Mouse (Mus musculus): ENCODE measurements around the gene Gm49450. TPM values are rescaled to one million over a fixed set of nuclear protein-coding genes. Genes with fewer than 3 reads are reported as not detected.
A peak's percentile ranks its signal among the peaks of the same experiment; 100 is the strongest.
"Not testable (repeated sequence)": the region's sequence is repeated elsewhere in the genome, so short reads cannot be mapped to it uniquely, and the experiment has no call there.

Gm49450 gene
- polyA plus RNA-seq, 1 experiment from 2014 or later, result not detected

- H3K9ac ChIP-seq, result peak overlapping the region; percentile 32; the same call in 1 of the 2 replicates
- H3K4me1 ChIP-seq (replicated peaks), result peaks cover 15% of the 10 kb centered on the region
- peak overlapping the region; percentile 61 for H3K4me2 ChIP-seq
- peak overlapping the region; percentile 86 for H3K4me3 ChIP-seq
- not testable (repeated sequence) for ATAC-seq (replicated peaks; ENCODE audit: insufficient number of reproducible peaks, insufficient read depth, low FRiP score, low read depth); H3K27me3 ChIP-seq; H3K36me3 ChIP-seq; H3K9me3 ChIP-seq (replicated peaks)
- WGBS, result 74% methylated on average over 11 of the region's 15 CpGs
- H3K27ac ChIP-seq, result peak overlapping the region; percentile 97
Observed at GRCm38 (mm10) chr15:98951122-98952062, 2.0 kb downstream of the Gm49450 start.

- no peak for ATAC-seq (replicated peaks; ENCODE audit: insufficient number of reproducible peaks, insufficient read depth, low FRiP score, low read depth)
- no peak overlapping the region for H3K4me2 ChIP-seq
- no peak overlapping the region for H3K4me3 ChIP-seq
- no peak overlapping the region for H3K9ac ChIP-seq
- no peaks in the 10 kb centered on the region; the same call in 1 of the 2 replicates for H3K36me3 ChIP-seq
- H3K27me3 ChIP-seq, result no peaks in the 10 kb centered on the region
- H3K9me3 ChIP-seq (replicated peaks), result no peaks in the 10 kb centered on the region
- H3K27ac ChIP-seq, result no peak overlapping the region
- 68% methylated on average over 3 of the region's 3 CpGs for WGBS
- peaks cover 11% of the 10 kb centered on the region for H3K4me1 ChIP-seq (replicated peaks)
Observed at GRCm38 (mm10) chr15:98949607-98949892, 3.8 kb downstream of the Gm49450 start.

- Histone ChIP-seq H3K36me3 (no peaks in the 10 kb centered on the region; the same call in 1 of the 2 replicates), H3K27ac (no peak overlapping the region), H3K9ac (no peak overlapping the region), H3K4me1 (replicated peaks) (peaks cover 8% of the 10 kb centered on the region), H3K4me2 (no peak overlapping the region), H3K9me3 (replicated peaks) (no peaks in the 10 kb centered on the region), H3K4me3 (no peak overlapping the region), H3K27me3 (no peaks in the 10 kb centered on the region)
- ATAC-seq (replicated peaks; ENCODE audit: insufficient number of reproducible peaks, insufficient read depth, low FRiP score, low read depth), result no peak
- 73% methylated on average over 6 of the region's 6 CpGs for WGBS
Observed at GRCm38 (mm10) chr15:98948857-98949606, 4.3 kb downstream of the Gm49450 start.

- peaks cover 7% of the 10 kb centered on the region for H3K4me1 ChIP-seq (replicated peaks)
- no peak overlapping the region for H3K27ac ChIP-seq
- no peaks in the 10 kb centered on the region for H3K9me3 ChIP-seq (replicated peaks)
- no peak overlapping the region for H3K9ac ChIP-seq
- no peak for ATAC-seq (replicated peaks; ENCODE audit: insufficient number of reproducible peaks, insufficient read depth, low FRiP score, low read depth)
- no peak overlapping the region for H3K4me2 ChIP-seq
- no peak overlapping the region for H3K4me3 ChIP-seq
- H3K36me3 ChIP-seq, result no peaks in the 10 kb centered on the region; the same call in 1 of the 2 replicates
- H3K27me3 ChIP-seq, result no peaks in the 10 kb centered on the region
Observed at GRCm38 (mm10) chr15:98948382-98948781, 5.0 kb downstream of the Gm49450 start.

GRCm38 (mm10) chr15:98947884-98948283 lies 5.5 kb downstream of the Gm49450 start:
- Histone ChIP-seq H3K36me3 (no peaks in the 10 kb centered on the region; the same call in 1 of the 2 replicates), H3K27ac (no peak overlapping the region), H3K4me3 (no peak overlapping the region), H3K27me3 (no peaks in the 10 kb centered on the region), H3K9ac (no peak overlapping the region), H3K4me1 (replicated peaks) (peaks cover 7% of the 10 kb centered on the region), H3K9me3 (replicated peaks) (no peaks in the 10 kb centered on the region), H3K4me2 (no peak overlapping the region)
- ATAC-seq (replicated peaks; ENCODE audit: insufficient number of reproducible peaks, insufficient read depth, low FRiP score, low read depth), result no peak
- WGBS, result 41% methylated on average over 3 of the region's 3 CpGs

DNA sequence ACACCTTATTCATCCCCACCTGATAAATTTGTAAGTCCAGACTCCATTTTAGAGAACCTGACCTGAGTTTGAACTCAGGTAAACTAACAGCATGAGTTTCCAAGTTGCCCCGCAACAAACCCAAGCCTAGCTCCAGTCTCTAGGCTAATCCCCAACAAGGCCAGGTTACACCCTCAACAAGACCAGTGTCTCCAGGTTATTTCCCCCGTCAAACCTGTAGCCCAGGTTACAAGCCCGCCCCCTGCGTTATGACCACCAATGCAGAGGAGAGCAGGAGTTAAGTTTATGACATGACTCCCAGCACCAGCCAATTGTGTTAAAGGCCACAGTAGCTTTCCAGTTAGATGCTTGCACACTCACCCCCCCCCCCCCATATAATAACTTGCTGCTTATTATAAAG lies 10.2 kb downstream of the Gm49450 start:
- Histone ChIP-seq H3K4me2 (no peak overlapping the region), H3K27me3 (no peaks in the 10 kb centered on the region), H3K4me3 (no peak overlapping the region), H3K9ac (no peak overlapping the region), H3K36me3 (no peaks in the 10 kb centered on the region), H3K9me3 (replicated peaks) (no peaks in the 10 kb centered on the region), H3K27ac (no peak overlapping the region), H3K4me1 (replicated peaks) (0 out of 2 replicates have a peak, but pooled peaks cover 3% of the 10 kb centered on the region)
- ATAC-seq (replicated peaks; ENCODE audit: insufficient number of reproducible peaks, insufficient read depth, low FRiP score, low read depth), result no peak
- 71% methylated on average over 4 of the region's 4 CpGs for WGBS

DNA sequence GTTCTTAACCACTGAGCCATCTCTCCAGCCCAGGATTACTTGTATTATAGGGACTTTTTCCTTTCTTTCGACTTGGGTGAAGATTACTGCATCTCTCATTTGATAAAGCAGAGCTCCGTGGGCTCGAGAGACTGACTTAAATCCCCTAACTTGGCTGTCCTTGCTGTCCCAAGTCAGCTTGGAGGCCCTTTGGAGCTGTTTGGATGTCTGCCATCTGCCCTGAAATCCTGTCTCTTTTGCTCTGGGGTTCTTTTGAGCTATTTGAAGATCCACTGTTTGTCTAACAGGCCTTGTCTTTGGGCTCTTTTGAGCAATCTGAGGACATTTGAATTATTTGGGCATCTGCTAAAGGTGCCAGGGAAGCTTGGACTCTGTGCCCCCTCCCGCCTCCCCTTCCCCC lies 11.3 kb downstream of the Gm49450 start:
- Histone ChIP-seq H3K36me3 (no peaks in the 10 kb centered on the region), H3K27me3 (no peaks in the 10 kb centered on the region), H3K9ac (no peak overlapping the region), H3K4me1 (replicated peaks) (0 out of 2 replicates have a peak, but pooled peaks cover 3% of the 10 kb centered on the region), H3K4me3 (no peak overlapping the region), H3K9me3 (replicated peaks) (no peaks in the 10 kb centered on the region), H3K27ac (no peak overlapping the region), H3K4me2 (no peak overlapping the region)
- no peak for ATAC-seq (replicated peaks; ENCODE audit: insufficient number of reproducible peaks, insufficient read depth, low FRiP score, low read depth)
- 66% methylated on average over 4 of the region's 4 CpGs for WGBS

DNA sequence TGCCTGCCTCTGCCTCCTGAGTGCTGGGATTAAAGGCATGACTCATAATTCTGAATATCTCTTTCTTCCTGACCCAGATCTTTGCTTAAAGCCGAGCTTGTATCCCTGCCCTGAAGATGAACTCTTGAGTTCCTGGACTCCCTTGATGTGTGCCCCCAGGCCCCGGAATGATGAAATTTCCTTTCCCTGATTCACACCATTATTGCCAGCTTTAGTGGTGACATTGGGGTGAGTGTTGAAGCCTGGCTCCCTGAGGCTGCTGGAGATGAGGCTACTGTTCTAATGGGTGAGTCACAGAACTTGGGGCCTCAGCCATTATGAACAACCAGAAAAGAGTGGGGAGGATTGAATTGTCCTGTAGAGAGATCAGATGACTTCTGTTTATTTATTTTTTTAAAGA lies 11.8 kb downstream of the Gm49450 start:
- no peaks in the 10 kb centered on the region for H3K36me3 ChIP-seq
- no peak overlapping the region for H3K4me3 ChIP-seq
- H3K9ac ChIP-seq, result no peak overlapping the region
- no peak overlapping the region for H3K27ac ChIP-seq
- no peak for ATAC-seq (replicated peaks; ENCODE audit: insufficient number of reproducible peaks, insufficient read depth, low FRiP score, low read depth)
- no peaks in the 10 kb centered on the region for H3K9me3 ChIP-seq (replicated peaks)
- no peaks in the 10 kb centered on the region for H3K27me3 ChIP-seq
- H3K4me2 ChIP-seq, result no peak overlapping the region
- 70% methylated on average over 2 of the region's 2 CpGs for WGBS
- H3K4me1 ChIP-seq (replicated peaks), result 0 out of 2 replicates have a peak, but pooled peaks cover 3% of the 10 kb centered on the region

DNA sequence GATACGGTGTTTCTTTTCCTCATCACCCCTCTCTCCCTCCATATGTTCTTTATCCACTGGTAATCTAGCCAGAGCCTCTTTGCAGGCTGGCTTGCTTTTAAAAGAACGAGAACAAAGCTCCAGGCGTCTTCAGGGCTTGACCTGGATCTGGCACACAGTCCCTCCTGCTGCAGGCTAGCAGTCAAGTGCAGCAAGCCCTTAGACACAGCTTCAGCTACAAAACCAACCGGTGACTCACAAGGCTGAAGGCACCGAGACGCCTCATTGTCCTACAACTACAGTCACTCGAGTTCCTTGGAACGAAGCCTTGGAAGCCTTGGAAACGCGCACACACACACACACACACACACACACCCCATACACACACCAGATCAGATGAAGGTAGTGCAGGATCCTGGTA lies 12.5 kb downstream of the Gm49450 start:
- Histone ChIP-seq H3K9ac (no peak overlapping the region), H3K4me3 (no peak overlapping the region), H3K27ac (no peak overlapping the region), H3K4me1 (replicated peaks) (peaks cover 4% of the 10 kb centered on the region), H3K9me3 (replicated peaks) (no peaks in the 10 kb centered on the region), H3K4me2 (no peak overlapping the region), H3K36me3 (no peaks in the 10 kb centered on the region), H3K27me3 (no peaks in the 10 kb centered on the region)
- no peak for ATAC-seq (replicated peaks; ENCODE audit: insufficient number of reproducible peaks, insufficient read depth, low FRiP score, low read depth)
- 71% methylated on average over 10 of the region's 10 CpGs for WGBS

DNA sequence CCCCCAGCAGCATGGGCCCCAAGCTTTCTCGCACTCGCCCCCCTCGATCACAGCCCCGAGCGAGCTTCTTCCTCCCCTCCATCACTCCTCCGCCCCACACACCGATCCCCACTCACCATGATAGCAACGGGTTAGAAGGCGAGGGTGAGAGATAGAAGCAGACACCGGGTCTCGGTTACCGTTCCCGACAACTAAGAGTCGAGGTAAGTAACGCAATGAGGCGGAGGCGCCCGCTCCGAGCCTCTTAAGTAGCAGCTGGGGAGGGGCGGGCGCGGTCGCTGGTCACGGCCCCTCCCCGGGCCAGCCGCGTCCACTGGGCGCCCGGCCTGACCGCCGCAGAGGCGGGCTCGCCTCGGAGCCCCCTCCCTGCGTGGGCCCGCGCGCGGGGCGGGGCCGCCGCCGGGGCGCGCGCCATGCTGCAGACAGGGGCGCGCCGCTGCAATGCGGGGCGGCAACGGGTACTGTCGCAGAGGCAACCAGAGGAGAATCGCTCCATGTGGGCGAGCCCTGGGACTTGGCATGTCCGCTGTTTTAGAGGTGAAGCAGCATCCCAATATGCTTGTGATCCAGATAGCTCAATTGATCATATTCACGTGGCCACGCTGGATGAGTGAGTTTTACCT lies 19.0 kb downstream of the Gm49450 start, which contains the start of gene Tuba1b:
TSS of gene Tuba1b (minus strand) at position 349 of the 623 bp plus-strand sequence.
- Histone ChIP-seq H3K27ac (peak within 1 kb of the TSS; percentile 100), H3K4me2 (peak within 1 kb of the TSS; percentile 93), H3K9ac (peak within 1 kb of the TSS; percentile 97), H3K4me3 (peak within 1 kb of the TSS; percentile 93), H3K9me3 (replicated peaks) (no peaks in the 10 kb centered on the region), H3K36me3 (peaks cover 6% of the 10 kb centered on the region), H3K4me1 (replicated peaks) (peaks cover 21% of the 10 kb centered on the region), H3K27me3 (no peaks in the 10 kb centered on the region)
- ATAC-seq (replicated peaks; ENCODE audit: insufficient number of reproducible peaks, insufficient read depth, low FRiP score, low read depth), result peak; percentile 96
- 0% methylated on average over 56 of the region's 58 CpGs for whole genome bisulfite sequencing

GRCm38 (mm10) chr15:98933833-98934216 lies 19.5 kb downstream of the Gm49450 start:
- peaks cover 23% of the 10 kb centered on the region for H3K4me1 ChIP-seq (replicated peaks)
- peak overlapping the region; percentile 97 for H3K9ac ChIP-seq
- H3K27me3 ChIP-seq, result no peaks in the 10 kb centered on the region
- H3K4me3 ChIP-seq, result peak overlapping the region; percentile 93
- peak; percentile 79 for ATAC-seq (replicated peaks; ENCODE audit: insufficient number of reproducible peaks, insufficient read depth, low FRiP score, low read depth)
- H3K9me3 ChIP-seq (replicated peaks), result no peaks in the 10 kb centered on the region
- peaks cover 6% of the 10 kb centered on the region for H3K36me3 ChIP-seq
- WGBS, result under 1% methylated on average over 35 of the region's 35 CpGs
- H3K27ac ChIP-seq, result peak overlapping the region; percentile 100
- peak overlapping the region; percentile 93 for H3K4me2 ChIP-seq
